Mouse (Mus musculus) heart, embryonic 16.5 days (tissue): ENCODE measurements around the gene Adgrl2. TPM values are rescaled to one million over a fixed set of nuclear protein-coding genes. Genes with fewer than 3 reads are reported as not detected.
A peak's percentile ranks its signal among the peaks of the same experiment; 100 is the strongest.

Experiments
- ATAC-seq: fragments of 200-750 bp; cut with Nextera tagmentation; replicated peaks from 2 replicates; pipeline ENCODE4 v1.8.0; 2017; ENCODE audit warnings: moderate number of reproducible peaks; ENCODE audit not compliant: insufficient read depth, low FRiP score; ENCODE audit errors: extremely low read depth
- H3K27ac ChIP-seq: fragments of 300-500 bp; sonication (generic); 2 replicates; pipeline ENCODE4 v1.5.1; 2014; ENCODE audit warnings: mild to moderate bottlenecking, low read length, control low read depth, moderate library complexity
- H3K27me3 ChIP-seq: fragments of 300-500 bp; sonication (generic); 2 replicates; pipeline ENCODE4 v1.6.1; 2014; ENCODE audit warnings: low read length, mixed read lengths; ENCODE audit not compliant: control insufficient read depth, insufficient read depth
- H3K36me3 ChIP-seq: fragments of 300-500 bp; sonication (generic); 2 replicates; pipeline ENCODE4 v1.6.1; 2014; ENCODE audit not compliant: control insufficient read depth, insufficient read depth
- H3K4me1 ChIP-seq: fragments of 300-500 bp; sonication (generic); 2 replicates; pipeline ENCODE4 v1.6.1; 2014; ENCODE audit warnings: low read length, mixed read lengths; ENCODE audit not compliant: control insufficient read depth, insufficient read depth
- H3K4me2 ChIP-seq: fragments of 300-500 bp; sonication (generic); 2 replicates; pipeline ENCODE4 v1.6.1; 2014; ENCODE audit warnings: low read depth, mild to moderate bottlenecking, control low read depth, low read length
- H3K4me3 ChIP-seq: fragments of 300-500 bp; sonication (generic); 2 replicates; pipeline ENCODE4 v1.5.1; 2014; ENCODE audit warnings: mild to moderate bottlenecking, control low read depth, low read length
- H3K9ac ChIP-seq: fragments of 300-500 bp; sonication (generic); 2 replicates; pipeline ENCODE4 v1.6.1; 2014; ENCODE audit warnings: low read length, control low read depth
- H3K9me3 ChIP-seq: fragments of 300-500 bp; sonication (generic); replicated peaks from 2 replicates; pipeline ENCODE4 v1.6.1; 2016; ENCODE audit warnings: low read length; ENCODE audit not compliant: control insufficient read depth
- WGBS: fragments of 180-500 bp; shearing (Covaris S2); extraction: QIAGEN DNeasy Blood & Tissue Kit; methylation state at CpG from one replicate; pipeline ENCODE4 v1.1.7; 2014; 5-methylcytosine and 5-hydroxymethylcytosine counted together
- polyA plus RNA-seq: library from polyadenylated mRNA; unstranded; fragments of >200 nt; fragmentation: Nextera tagmentation; extraction: Ambion mirVana; gene quantifications from 2 replicates; pipeline ENCODE4 v1.2.1, GENCODE M21; 2015

Adgrl2 gene
- polyA plus RNA-seq, 1 experiment from 2014 or later, result 32.7 TPM

- WGBS, result 89% methylated on average over 33 of the region's 33 CpGs
- Histone ChIP-seq H3K9me3 (no peaks in the 10 kb centered on the region), H3K4me3 (no peak overlapping the region), H3K4me2 (no peak overlapping the region), H3K27me3 (no peaks in the 10 kb centered on the region), H3K4me1 (no peaks in the 10 kb centered on the region), H3K9ac (no peak overlapping the region), H3K36me3 (peaks cover 59% of the 10 kb centered on the region), H3K27ac (no peak overlapping the region)
- ATAC-seq, result no peak
Observed at GRCm38 (mm10) chr3:148819323-148820046, 170.9 kb downstream of the Adgrl2 start.

GRCm38 (mm10) chr3:148818414-148819105, 171.8 kb downstream of the Adgrl2 start:
- no peaks in the 10 kb centered on the region for H3K9me3 ChIP-seq
- no peak overlapping the region for H3K9ac ChIP-seq
- no peaks in the 10 kb centered on the region for H3K4me1 ChIP-seq
- no peaks in the 10 kb centered on the region for H3K27me3 ChIP-seq
- H3K4me3 ChIP-seq, result no peak overlapping the region
- H3K36me3 ChIP-seq, result peaks cover 54% of the 10 kb centered on the region
- no peak for ATAC-seq
- 85% methylated on average over 6 of the region's 6 CpGs for WGBS
- no peak overlapping the region for H3K4me2 ChIP-seq
- no peak overlapping the region for H3K27ac ChIP-seq

- 96% methylated on average over 25 of the region's 25 CpGs for WGBS
- H3K4me1 ChIP-seq, result no peaks in the 10 kb centered on the region
- no peak overlapping the region for H3K4me3 ChIP-seq
- H3K36me3 ChIP-seq, result peaks cover 43% of the 10 kb centered on the region
- H3K9me3 ChIP-seq, result no peaks in the 10 kb centered on the region
- H3K27me3 ChIP-seq, result no peaks in the 10 kb centered on the region
- no peak for ATAC-seq
- H3K9ac ChIP-seq, result no peak overlapping the region
- H3K27ac ChIP-seq, result no peak overlapping the region
- H3K4me2 ChIP-seq, result no peak overlapping the region
Observed at GRCm38 (mm10) chr3:148817491-148817890, 172.9 kb downstream of the Adgrl2 start.

GRCm38 (mm10) chr3:148813121-148813520, 177.2 kb downstream of the Adgrl2 start:
- no peak overlapping the region for H3K27ac ChIP-seq
- WGBS, result 75% methylated on average over 6 of the region's 6 CpGs
- H3K4me2 ChIP-seq, result no peak overlapping the region
- no peaks in the 10 kb centered on the region for H3K9me3 ChIP-seq
- H3K36me3 ChIP-seq, result peaks cover 15% of the 10 kb centered on the region
- no peaks in the 10 kb centered on the region for H3K4me1 ChIP-seq
- ATAC-seq, result no peak
- H3K4me3 ChIP-seq, result no peak overlapping the region
- no peak overlapping the region for H3K9ac ChIP-seq
- no peaks in the 10 kb centered on the region for H3K27me3 ChIP-seq

- 67% methylated on average over 1 of the region's 1 CpGs for WGBS
Observed at GRCm38 (mm10) chr3:148812059-148812458, 178.3 kb downstream of the Adgrl2 start.

DNA sequence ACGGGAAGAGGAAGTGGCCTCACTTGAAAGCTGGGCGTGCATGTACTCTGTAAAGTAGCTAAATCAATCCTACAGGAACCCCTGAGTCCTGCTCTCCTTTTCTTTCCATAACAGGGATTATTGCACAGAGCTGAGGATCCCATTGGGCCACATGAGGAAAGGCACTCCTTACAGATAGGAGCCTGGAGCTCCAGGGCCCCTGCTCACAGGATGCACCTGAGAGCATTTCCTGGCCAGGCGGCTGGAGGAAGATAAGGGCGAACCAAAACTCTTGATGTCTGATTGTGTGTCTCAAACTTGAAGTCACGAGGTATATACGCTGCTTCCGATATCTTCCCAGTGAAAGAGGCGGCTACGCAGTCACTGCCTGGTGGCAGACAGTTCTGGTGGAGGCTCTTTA, 183.4 kb downstream of the Adgrl2 start:
- Histone ChIP-seq H3K36me3 (no peaks in the 10 kb centered on the region), H3K4me1 (no peaks in the 10 kb centered on the region), H3K4me2 (no peak overlapping the region), H3K27ac (no peak overlapping the region; the same call in 1 of the 2 replicates), H3K27me3 (no peaks in the 10 kb centered on the region), H3K4me3 (no peak overlapping the region), H3K9ac (no peak overlapping the region), H3K9me3 (no peaks in the 10 kb centered on the region)
- WGBS, result 67% methylated on average over 9 of the region's 9 CpGs
- ATAC-seq, result peak; percentile 65

More at GRCm38 (mm10) chr3:148812059-148812458, 178.3 kb downstream of the Adgrl2 start:
- Histone ChIP-seq H3K27me3 (no peaks in the 10 kb centered on the region), H3K36me3 (peaks cover 4% of the 10 kb centered on the region), H3K4me1 (no peaks in the 10 kb centered on the region), H3K4me2 (no peak overlapping the region), H3K27ac (no peak overlapping the region), H3K9me3 (no peaks in the 10 kb centered on the region), H3K9ac (no peak overlapping the region), H3K4me3 (no peak overlapping the region)
- no peak for ATAC-seq

DNA sequence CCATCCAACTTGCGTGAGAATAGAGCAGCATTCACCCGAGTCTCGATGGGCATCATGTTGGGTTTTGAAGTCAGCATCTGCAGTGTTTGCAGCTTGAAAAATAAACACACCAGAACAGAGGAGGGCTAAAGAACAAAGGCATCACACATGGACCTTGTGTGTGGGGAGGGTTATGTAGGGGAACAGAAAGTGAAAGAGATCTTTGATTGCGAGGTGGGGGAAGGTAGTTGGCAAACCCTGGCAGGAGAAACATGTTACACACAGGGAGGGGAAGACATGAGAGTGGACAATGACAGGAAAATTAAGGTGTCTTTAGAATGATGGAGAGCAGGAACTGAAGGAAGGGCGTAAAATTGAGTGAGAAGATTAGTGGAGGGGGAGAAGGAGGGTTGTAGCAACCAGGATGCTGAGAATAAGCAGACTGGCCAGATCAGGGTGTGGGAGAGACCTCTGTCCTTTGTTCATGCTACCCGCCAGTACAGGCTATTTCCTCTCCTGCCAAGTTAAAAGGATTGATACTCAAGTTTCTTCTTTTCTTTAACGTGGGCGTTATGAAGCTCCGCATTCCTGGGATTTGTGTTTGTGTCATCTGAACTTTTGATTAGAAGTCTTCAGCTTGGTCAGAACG, 197.0 kb downstream of the Adgrl2 start:
- Histone ChIP-seq H3K36me3 (no peaks in the 10 kb centered on the region), H3K9ac (no peak overlapping the region), H3K27ac (no peak overlapping the region), H3K4me3 (no peak overlapping the region), H3K4me2 (no peak overlapping the region), H3K4me1 (no peaks in the 10 kb centered on the region), H3K9me3 (no peaks in the 10 kb centered on the region), H3K27me3 (no peaks in the 10 kb centered on the region)
- no peak for ATAC-seq
- 65% methylated on average over 10 of the region's 10 CpGs for WGBS

DNA sequence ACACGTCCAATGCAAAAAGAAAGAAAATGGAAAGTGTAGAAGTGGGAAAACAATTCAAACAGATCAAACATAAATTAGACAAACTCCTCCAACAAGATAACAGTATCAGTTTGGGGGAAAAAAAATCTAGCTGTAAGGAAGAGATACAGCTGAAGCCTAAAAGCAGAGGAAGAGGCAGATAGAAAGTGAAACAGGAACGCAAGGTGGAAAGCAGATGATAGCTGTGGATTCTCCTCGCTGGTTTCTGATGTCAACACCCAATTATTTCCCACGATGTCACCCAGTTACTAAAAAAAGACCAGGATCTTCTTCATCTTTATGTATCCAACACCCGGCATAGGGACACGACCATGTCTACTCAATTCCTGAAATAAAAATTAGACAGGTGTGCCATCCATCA, 220.0 kb downstream of the Adgrl2 start:
- 61% methylated on average over 6 of the region's 6 CpGs for WGBS
- no peak overlapping the region for H3K9ac ChIP-seq
- H3K4me2 ChIP-seq, result no peak overlapping the region
- H3K36me3 ChIP-seq, result no peaks in the 10 kb centered on the region
- H3K27ac ChIP-seq, result no peak overlapping the region
- no peaks in the 10 kb centered on the region for H3K4me1 ChIP-seq
- no peaks in the 10 kb centered on the region for H3K9me3 ChIP-seq
- ATAC-seq, result no peak
- no peak overlapping the region for H3K4me3 ChIP-seq
- no peaks in the 10 kb centered on the region for H3K27me3 ChIP-seq
